Mouse (Mus musculus): ENCODE results near the gene Fam173a. TPM values are rescaled to one million over a fixed set of nuclear protein-coding genes. Genes with fewer than 3 reads are reported as not detected.

Fam173a gene
- total and polyA plus RNA-seq, 2 experiments from 2014 or later: 76.0 to 84.2 TPM

- peak overlapping the region; percentile 77 for H3K9ac ChIP-seq
- no peak for TF ChIP-seq CTCF (IDR thresholded peaks at IDR 0.05; ENCODE audit: low read depth)
- H3K27ac ChIP-seq (ENCODE audit: low read depth, low read length): peak overlapping the region; percentile 84
- DNase-seq (no peak), ATAC-seq (peak; percentile 0; the same call in 1 of the 2 replicates)
- H3K4me2 ChIP-seq (ENCODE audit: low read depth): peak overlapping the region; percentile 89
- no peaks in the 10 kb centered on the region for H3K27me3 ChIP-seq (ENCODE audit: insufficient read depth, low read length)
- H3K4me1 ChIP-seq (ENCODE audit: insufficient read depth): peaks cover 33% of the 10 kb centered on the region
- peaks cover 29% of the 10 kb centered on the region for H3K36me3 ChIP-seq (ENCODE audit: insufficient read depth)
- 24% methylated on average over 21 of the region's 23 CpGs for WGBS
- peak overlapping the region; percentile 61 for H3K4me3 ChIP-seq (ENCODE audit: low read depth, low read length)
- H3K9me3 ChIP-seq (ENCODE audit: low read length): no peaks in the 10 kb centered on the region
Measured at GRCm38 (mm10) chr17:25836397-25837075, 43.8 kb upstream of the Fam173a start.

GRCm38 (mm10) chr17:25835816-25836215 is 43.1 kb upstream of the Fam173a start:
- no peak overlapping the region for H3K4me3 ChIP-seq (ENCODE audit: low read depth, low read length)
- DNase-seq (no peak), ATAC-seq (no peak)
- WGBS: 92% methylated on average over 16 of the region's 16 CpGs
- peaks cover 29% of the 10 kb centered on the region for H3K36me3 ChIP-seq (ENCODE audit: insufficient read depth)
- H3K4me1 ChIP-seq (ENCODE audit: insufficient read depth): peaks cover 37% of the 10 kb centered on the region
- no peak for TF ChIP-seq CTCF (IDR thresholded peaks at IDR 0.05; ENCODE audit: low read depth)
- H3K27me3 ChIP-seq (ENCODE audit: insufficient read depth, low read length): no peaks in the 10 kb centered on the region
- no peaks in the 10 kb centered on the region for H3K9me3 ChIP-seq (ENCODE audit: low read length)
- H3K9ac ChIP-seq: peak overlapping the region; percentile 77; the same call in 1 of the 2 replicates
- H3K27ac ChIP-seq (ENCODE audit: low read depth, low read length): no peak overlapping the region
- peak overlapping the region; percentile 89 for H3K4me2 ChIP-seq (ENCODE audit: low read depth)

- no peak for DNase-seq
- Histone ChIP-seq H3K27me3 (ENCODE audit: insufficient read depth, low read length) (no peaks in the 10 kb centered on the region), H3K4me1 (ENCODE audit: insufficient read depth) (peaks cover 37% of the 10 kb centered on the region), H3K4me2 (ENCODE audit: low read depth) (no peak overlapping the region), H3K4me3 (ENCODE audit: low read depth, low read length) (no peak overlapping the region), H3K9ac (no peak overlapping the region), H3K36me3 (ENCODE audit: insufficient read depth) (peaks cover 29% of the 10 kb centered on the region), H3K9me3 (ENCODE audit: low read length) (no peaks in the 10 kb centered on the region), H3K27ac (ENCODE audit: low read depth, low read length) (no peak overlapping the region)
- TF ChIP-seq CTCF (IDR thresholded peaks at IDR 0.05; ENCODE audit: low read depth): no peak
- no peak for ATAC-seq
- WGBS: 91% methylated on average over 7 of the region's 7 CpGs
Measured at GRCm38 (mm10) chr17:25835301-25835700, 42.6 kb upstream of the Fam173a start.

- Histone ChIP-seq H3K27ac (ENCODE audit: low read depth, low read length) (no peak overlapping the region), H3K4me1 (ENCODE audit: insufficient read depth) (peaks cover 42% of the 10 kb centered on the region), H3K4me2 (ENCODE audit: low read depth) (peak overlapping the region; percentile 89), H3K4me3 (ENCODE audit: low read depth, low read length) (peak overlapping the region; percentile 59), H3K36me3 (ENCODE audit: insufficient read depth) (peaks cover 29% of the 10 kb centered on the region), H3K27me3 (ENCODE audit: insufficient read depth, low read length) (no peaks in the 10 kb centered on the region), H3K9ac (no peak overlapping the region), H3K9me3 (ENCODE audit: low read length) (no peaks in the 10 kb centered on the region)
- DNase-seq (no peak), ATAC-seq (no peak)
- 90% methylated on average over 12 of the region's 12 CpGs for WGBS
- TF ChIP-seq CTCF (IDR thresholded peaks at IDR 0.05; ENCODE audit: low read depth): no peak
Measured at GRCm38 (mm10) chr17:25834595-25835222, 42.0 kb upstream of the Fam173a start.

- peak overlapping the region; percentile 93 for H3K27ac ChIP-seq (ENCODE audit: low read depth, low read length)
- no peak for TF ChIP-seq CTCF (IDR thresholded peaks at IDR 0.05; ENCODE audit: low read depth)
- WGBS: 47% methylated on average over 6 of the region's 6 CpGs
- H3K4me1 ChIP-seq (ENCODE audit: insufficient read depth): peaks cover 44% of the 10 kb centered on the region
- H3K36me3 ChIP-seq (ENCODE audit: insufficient read depth): peaks cover 23% of the 10 kb centered on the region
- H3K4me2 ChIP-seq (ENCODE audit: low read depth): peak overlapping the region; percentile 89
- no peak overlapping the region for H3K9ac ChIP-seq
- no peaks in the 10 kb centered on the region for H3K9me3 ChIP-seq (ENCODE audit: low read length)
- peak overlapping the region; percentile 59 for H3K4me3 ChIP-seq (ENCODE audit: low read depth, low read length)
- ATAC-seq (no peak), DNase-seq (no peak)
- no peaks in the 10 kb centered on the region for H3K27me3 ChIP-seq (ENCODE audit: insufficient read depth, low read length)
Measured at GRCm38 (mm10) chr17:25833961-25834594, 41.4 kb upstream of the Fam173a start.

GRCm38 (mm10) chr17:25833291-25833663 is 40.6 kb upstream of the Fam173a start, which contains the start of gene Stub1:
Gene Stub1 (minus strand): TSS chr17:25833404.
- DNase-seq (no peak), ATAC-seq (peak; percentile 48)
- Histone ChIP-seq H3K9ac (peak within 1 kb of the TSS; percentile 76), H3K4me3 (ENCODE audit: low read depth, low read length) (peak within 1 kb of the TSS; percentile 59), H3K4me1 (ENCODE audit: insufficient read depth) (peaks cover 46% of the 10 kb centered on the region), H3K4me2 (ENCODE audit: low read depth) (peak within 1 kb of the TSS; percentile 89), H3K27ac (ENCODE audit: low read depth, low read length) (peak within 1 kb of the TSS; percentile 93), H3K9me3 (ENCODE audit: low read length) (no peaks in the 10 kb centered on the region), H3K27me3 (ENCODE audit: insufficient read depth, low read length) (no peaks in the 10 kb centered on the region), H3K36me3 (ENCODE audit: insufficient read depth) (peaks cover 18% of the 10 kb centered on the region)
- WGBS: 2% methylated on average over 24 of the region's 24 CpGs
- no peak for TF ChIP-seq CTCF (IDR thresholded peaks at IDR 0.05; ENCODE audit: low read depth)

All from forebrain, postnatal 0 days (tissue).